Mouse (Mus musculus): ENCODE data around the gene Gpr4.

Gpr4 gene

GRCm38 (mm10) chr7:19229404-19229803, 17.1 kb downstream of the Gpr4 start:
- no peak for DNase-seq (ENCODE audit: low spot score)

GRCm38 (mm10) chr7:19230041-19230580, 17.8 kb downstream of the Gpr4 start:
- DNase-seq (ENCODE audit: low spot score) = no peak

- no peak for DNase-seq (ENCODE audit: low spot score)
These were observed 18.6 kb downstream of the Gpr4 start for GRCm38 (mm10) chr7:19230899-19231298.

DNA sequence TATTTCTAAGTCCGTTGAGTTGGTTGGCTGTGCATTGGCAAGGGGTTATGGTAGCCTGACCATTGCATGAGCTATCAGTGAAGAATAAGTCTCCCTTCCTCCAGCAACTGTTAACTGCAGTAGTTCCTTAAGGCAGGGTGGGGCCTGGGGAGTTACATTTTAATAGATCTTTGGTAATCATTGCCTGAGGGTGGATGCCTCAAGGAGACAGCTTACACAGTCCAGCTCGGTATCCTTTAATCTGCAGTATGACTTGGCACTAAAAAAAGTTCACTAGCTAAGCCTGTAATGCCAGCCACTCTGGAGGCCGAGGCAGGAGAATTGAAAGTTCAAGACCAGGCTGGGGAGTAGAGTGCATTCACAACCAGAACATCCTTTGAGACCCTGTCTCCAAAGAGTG, 19.5 kb downstream of the Gpr4 start:
- DNase-seq (ENCODE audit: low spot score) = no peak

DNA sequence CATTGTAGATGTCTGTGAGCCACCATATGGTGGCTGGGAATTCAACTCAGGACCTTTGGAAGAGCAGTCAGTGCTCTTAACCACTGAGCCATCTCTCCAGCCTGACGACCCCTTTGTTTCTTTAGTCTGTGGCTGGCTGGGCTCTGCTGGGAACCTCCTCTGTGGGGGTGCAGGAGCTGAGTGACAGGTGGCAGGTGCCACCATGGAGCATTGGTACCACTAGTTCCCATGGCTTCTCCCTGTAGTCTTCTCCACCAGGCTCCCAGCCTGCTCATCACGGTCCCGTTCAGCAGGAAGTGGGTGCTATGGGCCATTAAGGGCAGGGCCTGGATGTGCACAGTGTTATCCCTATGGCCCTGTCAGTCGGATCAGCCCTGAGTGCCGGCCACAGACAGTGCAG, 22.3 kb downstream of the Gpr4 start:
- no peak for DNase-seq (ENCODE audit: low spot score)

DNA sequence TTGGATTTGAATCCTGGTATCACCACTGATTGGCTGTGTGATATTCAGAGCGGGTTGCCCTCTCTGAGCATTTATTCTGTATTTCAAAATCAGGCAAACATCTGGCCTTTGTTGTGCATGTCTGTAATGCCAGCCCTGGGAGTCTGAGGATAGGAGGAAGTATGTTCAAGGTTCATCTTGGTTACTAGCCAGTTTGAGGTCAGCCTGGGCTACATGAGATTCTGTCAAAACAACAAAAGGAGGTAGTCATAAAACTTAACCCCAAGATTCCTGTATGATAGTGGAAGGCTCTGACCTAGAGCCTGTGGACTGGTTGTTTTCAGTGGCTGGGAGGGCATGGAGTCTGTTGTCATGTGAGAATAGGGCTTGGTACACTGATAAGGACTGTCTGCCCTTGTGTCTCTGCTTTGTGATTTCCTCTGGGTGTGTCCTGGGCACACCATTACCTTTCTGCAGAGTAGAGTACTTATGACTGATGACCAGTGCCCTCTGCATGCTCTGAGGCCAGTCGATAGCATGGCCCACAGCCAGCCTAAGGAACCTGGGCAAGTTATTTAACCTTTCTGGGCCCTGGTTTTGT, 22.8 kb downstream of the Gpr4 start:
- DNase-seq (ENCODE audit: low spot score) = no peak

DNA sequence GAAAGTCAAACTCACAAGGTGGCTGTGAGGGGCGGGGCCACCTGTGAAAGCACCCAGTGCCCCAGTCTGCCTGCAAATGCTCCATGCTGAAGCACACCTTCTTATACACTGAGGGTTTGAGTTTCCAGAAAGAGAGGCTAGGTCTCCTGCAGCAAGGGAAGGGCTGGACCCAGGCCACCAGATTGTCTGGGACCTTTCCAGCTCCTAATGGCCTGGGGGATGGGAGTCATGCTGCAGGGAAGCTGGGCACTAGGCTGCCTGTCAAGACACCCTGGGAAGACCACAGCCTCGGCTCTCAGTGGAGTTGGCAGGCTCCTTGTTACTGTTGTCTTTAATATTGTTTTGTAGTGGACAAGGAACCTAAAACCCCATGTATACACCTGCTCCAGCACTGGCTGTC, 24.1 kb downstream of the Gpr4 start:
- DNase-seq (ENCODE audit: low spot score) = no peak

DNA sequence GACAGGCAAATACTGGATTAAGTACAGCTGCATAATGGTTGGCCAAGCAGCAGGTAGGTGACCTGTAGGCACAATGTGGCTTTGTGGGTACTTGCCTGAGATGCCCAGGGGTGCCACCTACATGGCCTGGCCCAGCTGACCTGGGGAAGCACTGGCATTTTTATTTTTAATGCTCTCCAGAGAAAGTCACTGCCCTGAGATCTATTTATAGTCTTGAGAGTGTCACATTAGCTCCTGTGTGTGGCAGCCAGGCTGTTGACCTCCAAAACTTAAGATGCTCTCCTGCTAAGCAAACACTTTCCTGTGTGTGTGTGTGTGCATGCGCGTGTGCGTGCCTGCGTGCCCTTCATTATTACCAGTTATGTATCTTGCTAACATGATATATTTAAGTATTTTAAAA, 26.0 kb downstream of the Gpr4 start:
- no peak for DNase-seq (ENCODE audit: low spot score)

- DNase-seq (ENCODE audit: low spot score) = peak; percentile 67
These were observed 27.1 kb downstream of the Gpr4 start for GRCm38 (mm10) chr7:19239423-19239822.

DNA sequence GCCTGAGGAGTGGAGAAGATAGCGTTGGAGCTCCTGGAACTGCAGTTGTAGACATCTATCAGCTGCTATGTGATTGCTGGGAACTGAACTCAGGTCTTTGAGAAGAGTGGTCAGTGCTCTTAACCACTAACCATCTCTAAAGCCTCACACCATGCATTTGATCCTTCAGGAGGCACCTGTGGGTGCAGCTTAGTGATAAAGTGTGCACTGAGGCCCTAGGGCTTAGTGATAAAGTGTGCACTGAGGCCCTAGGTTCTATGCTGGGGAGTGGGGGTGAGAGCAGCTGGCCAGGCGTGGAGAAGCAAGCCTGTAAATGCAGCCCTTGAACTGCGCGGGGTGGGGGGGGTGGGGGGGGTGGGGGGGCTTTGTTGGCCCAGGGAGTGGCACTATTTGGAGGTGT, 27.6 kb downstream of the Gpr4 start:
- DNase-seq (ENCODE audit: low spot score) = no peak

DNA sequence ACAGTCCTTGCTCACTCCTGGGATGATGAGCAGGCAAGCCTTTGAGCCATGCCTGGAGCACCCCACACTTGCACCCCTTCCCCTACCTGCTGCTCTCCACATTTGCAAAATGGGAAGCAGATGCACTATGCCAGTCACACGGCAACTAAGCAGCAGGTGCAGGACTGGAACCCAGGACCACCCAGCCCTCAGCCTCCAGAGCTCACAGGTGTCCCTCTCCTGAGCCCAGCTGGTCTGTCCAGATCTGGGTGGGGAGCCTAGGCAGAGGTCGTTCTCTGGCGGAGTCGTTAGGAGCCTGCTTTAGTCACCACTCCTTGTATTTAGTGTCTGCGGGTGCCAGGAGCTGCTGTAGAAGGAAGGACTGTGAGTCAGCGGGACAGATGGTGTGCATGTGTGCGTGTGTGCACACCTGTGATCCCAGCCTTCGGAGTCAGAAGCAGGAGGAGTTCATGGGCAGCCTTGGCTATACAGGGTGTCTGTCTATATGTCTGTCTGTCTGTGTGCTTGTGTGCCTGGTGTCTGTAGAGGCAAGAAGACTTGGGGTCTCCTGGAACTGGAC, 28.6 kb downstream of the Gpr4 start:
- no peak for DNase-seq (ENCODE audit: low spot score)

DNA sequence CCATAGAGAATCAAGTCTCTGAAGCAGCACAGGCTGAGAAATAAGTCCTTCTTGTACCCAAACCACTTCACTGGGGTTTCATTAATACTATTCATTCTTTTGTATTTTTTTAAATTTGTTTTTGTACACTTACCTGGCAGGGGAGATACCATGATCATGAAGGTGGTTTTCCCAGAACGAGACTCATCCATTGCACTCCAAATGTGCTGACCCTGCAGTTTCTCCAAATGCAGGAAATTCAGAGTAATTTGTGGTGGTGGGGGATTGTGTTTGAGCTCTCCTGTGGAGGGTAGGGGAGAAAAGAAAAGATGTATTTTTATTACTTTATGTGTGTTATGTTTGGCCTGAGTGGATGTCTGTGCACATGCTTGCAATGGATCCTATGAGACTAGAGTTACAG, 29.7 kb downstream of the Gpr4 start:
- DNase-seq (ENCODE audit: low spot score) = no peak

GRCm38 (mm10) chr7:19243858-19244257, 31.5 kb downstream of the Gpr4 start:
- no peak for DNase-seq (ENCODE audit: low spot score)

GRCm38 (mm10) chr7:19245083-19245482, 32.7 kb downstream of the Gpr4 start:
- DNase-seq (ENCODE audit: low spot score) = no peak

- DNase-seq (ENCODE audit: low spot score) = no peak
These were observed 34.5 kb downstream of the Gpr4 start for GRCm38 (mm10) chr7:19246855-19247254.

DNA sequence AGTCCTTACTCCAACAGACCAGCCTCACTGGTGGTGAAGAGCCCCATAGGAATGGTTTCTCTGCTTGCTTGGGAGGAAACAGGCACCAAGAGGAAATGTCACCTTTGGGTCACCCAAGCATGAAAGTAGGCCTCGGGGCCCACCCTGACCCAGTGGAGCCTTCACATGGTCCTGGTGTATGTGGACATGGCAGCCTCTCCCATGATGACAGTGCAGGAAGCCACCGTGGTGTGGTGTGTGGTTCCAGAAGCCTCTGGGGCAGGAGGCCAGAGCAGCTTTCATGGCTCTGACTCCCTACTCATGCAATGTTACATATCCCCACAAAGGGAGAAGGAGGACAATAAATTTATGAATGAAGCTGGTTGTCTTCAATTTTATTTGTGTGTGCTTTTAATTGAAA, 35.2 kb downstream of the Gpr4 start:
- DNase-seq (ENCODE audit: low spot score) = no peak

DNA sequence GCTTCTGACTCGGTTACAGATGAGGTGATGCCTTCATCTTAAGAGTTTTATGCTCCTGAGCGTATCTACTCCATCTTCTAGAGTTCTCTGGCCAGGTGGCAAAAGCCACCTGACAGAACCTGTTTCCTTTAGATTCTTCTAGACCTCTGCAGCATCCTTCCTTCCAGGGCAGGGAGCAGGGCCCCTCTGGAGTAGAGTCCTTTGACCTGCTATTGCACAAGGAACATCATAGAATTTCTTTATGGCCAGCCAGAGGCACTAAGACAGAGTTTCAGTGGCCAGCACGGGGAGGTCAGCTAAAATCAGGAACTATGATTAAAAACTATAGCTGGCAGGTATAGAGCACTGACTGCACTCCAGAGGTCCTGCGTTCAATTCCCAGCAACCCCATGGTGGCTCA, 39.7 kb downstream of the Gpr4 start:
- DNase-seq (ENCODE audit: low spot score) = no peak

DNA sequence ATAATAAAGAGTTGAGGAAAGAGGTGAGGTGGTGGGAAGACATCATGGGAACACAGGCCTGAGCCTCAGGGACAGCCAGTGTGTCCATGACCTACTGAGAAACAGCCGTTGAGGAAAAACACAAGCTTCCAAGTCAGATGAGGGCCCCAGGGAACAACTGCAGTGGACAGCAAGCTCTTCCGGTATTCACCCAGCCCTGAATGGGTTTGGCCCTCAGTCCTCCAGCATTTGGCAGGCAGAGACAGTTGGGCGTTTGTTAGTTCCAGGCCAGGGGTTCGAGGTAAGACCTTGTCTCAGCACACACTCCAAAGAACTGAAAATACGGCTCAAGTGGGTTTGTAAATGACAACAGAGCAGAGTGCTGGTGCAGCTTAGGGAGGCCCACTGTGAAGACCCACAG, 41.1 kb downstream of the Gpr4 start:
- no peak for DNase-seq (ENCODE audit: low spot score)

DNA sequence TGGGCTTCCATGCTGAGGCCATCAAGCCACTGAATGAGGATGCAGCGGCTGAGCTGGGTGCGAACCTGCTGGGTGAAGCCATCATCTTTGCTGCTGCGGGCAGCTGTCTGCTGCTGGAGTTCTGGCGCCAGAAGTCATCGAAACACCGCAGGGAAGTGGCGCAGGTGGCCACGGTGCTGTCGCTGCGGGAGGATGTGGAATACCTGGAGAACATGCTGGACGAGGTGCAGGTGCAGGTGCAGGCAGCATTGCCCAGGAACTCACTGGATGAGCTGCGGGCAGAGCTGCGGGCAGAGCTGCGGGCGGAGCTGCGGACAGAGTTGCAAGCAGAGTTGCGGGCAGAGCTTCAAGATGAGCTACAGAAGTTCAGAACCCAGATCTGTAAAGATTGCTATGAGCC, 43.1 kb downstream of the Gpr4 start:
- no peak for DNase-seq (ENCODE audit: low spot score)

DNA sequence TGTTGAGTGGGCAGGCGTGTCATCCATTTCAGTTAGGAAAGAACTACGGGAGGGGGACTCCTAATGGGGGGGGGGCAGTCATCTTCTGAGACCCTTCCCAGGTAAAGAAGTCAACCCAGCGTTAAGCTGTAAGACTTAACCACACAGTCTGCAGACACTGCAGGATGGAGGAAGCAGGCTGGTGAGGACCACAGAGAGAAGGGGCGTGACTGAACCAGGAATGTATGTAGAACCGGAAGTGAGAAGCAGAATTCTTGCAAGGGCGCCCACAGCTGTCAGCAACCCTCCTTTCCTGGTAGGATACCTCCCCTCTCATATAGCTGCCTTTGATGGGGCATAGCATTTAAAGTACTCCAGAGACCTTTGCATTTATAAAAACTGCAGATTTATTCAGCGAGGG, 44.2 kb downstream of the Gpr4 start:
- no peak for DNase-seq (ENCODE audit: low spot score)

GRCm38 (mm10) chr7:19257390-19258022, 45.2 kb downstream of the Gpr4 start:
- peak; percentile 76 for DNase-seq (ENCODE audit: low spot score)

GRCm38 (mm10) chr7:19258336-19258735, 46.0 kb downstream of the Gpr4 start:
- no peak for DNase-seq (ENCODE audit: low spot score)

DNA sequence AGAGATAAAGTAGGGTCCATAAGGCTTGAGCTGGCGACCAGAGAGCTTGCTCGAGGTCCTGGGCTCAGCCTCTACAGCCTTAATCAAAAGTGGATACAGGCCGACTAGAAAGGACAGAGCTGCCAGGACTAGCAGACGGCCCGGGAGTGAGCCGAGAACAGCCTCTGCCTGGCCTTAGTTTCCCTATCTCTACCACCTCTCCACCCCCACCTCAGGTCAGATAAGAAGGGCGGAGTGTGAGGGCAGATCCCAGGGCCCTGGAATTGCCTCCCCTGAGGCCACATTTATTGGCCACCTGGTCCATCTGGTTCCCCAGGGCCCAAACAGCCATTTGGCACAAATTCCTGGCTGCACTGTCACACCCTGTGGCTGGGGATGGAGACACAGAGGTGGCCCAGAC, 52.8 kb downstream of the Gpr4 start:
- no peak for DNase-seq (ENCODE audit: low spot score)

All from spleen, adult 12 weeks (tissue).